In genomic region chr2:158668433-158669010, GRCm38 (mm10) we compare ENCODE assay signal across 8 mouse cellular contexts. TPM values are rescaled to one million over a fixed set of nuclear protein-coding genes. Genes with fewer than 3 reads are reported as not detected.
A peak's percentile ranks its signal among the peaks of the same experiment; 100 is the strongest.
DNase-seq lines count a peak whose midpoint lies in the region; ATAC-seq and TF ChIP-seq lines count a peak whose summit lies in the region.

No protein-coding gene starts in this region.

- H3K27ac ChIP-seq in gastrocnemius, adult 2 months, result peak overlapping the region; percentile 83
- H3K27ac ChIP-seq in limb, embryonic 13.5 days, result no peak overlapping the region
- H3K27ac ChIP-seq in stomach, embryonic 15.5 days, result no peak overlapping the region

- peaks cover 36% of the 10 kb centered on the region for H3K4me1 ChIP-seq in limb, embryonic 13.5 days
- peaks cover 21% of the 10 kb centered on the region for H3K4me1 ChIP-seq in stomach, embryonic 15.5 days

- H3K36me3 ChIP-seq in limb, embryonic 13.5 days, result no peaks in the 10 kb centered on the region
- no peaks in the 10 kb centered on the region for H3K36me3 ChIP-seq in stomach, embryonic 15.5 days

- ATAC-seq in limb, embryonic 13.5 days (ENCODE audit: low FRiP score, low read depth), result no peak
- ATAC-seq in stomach, embryonic 15.5 days (ENCODE audit: insufficient read depth, low FRiP score, low read depth), result no peak

- peaks cover 68% of the 10 kb centered on the region for H3K27me3 ChIP-seq in limb, embryonic 13.5 days
- H3K27me3 ChIP-seq in stomach, embryonic 15.5 days (replicated peaks), result peaks cover 46% of the 10 kb centered on the region

- DNase-seq in gastrocnemius, adult 2 months, result no peak
- DNase-seq in gastrocnemius, postnatal 14 days, result no peak
- DNase-seq in right cerebral cortex, postnatal 25 days, result peak; percentile 32
- no peak for DNase-seq in right cerebral cortex, postnatal 10 days (ENCODE audit: low spot score in 2 of 2)
- no peak for DNase-seq in testis, postnatal 14 days (ENCODE audit: low spot score)
- no peak for DNase-seq in kidney, postnatal 25 days

- peak overlapping the region; percentile 67 for H3K9ac ChIP-seq in limb, embryonic 13.5 days
- no peak overlapping the region for H3K9ac ChIP-seq in stomach, embryonic 15.5 days

- TF ChIP-seq CTCF in gastrocnemius, adult 2 months (IDR thresholded peaks at IDR 0.05), result no peak

- 9% methylated on average over 23 of the region's 23 CpGs for WGBS in limb, embryonic 13.5 days
- WGBS in stomach, embryonic 15.5 days, result 13% methylated on average over 23 of the region's 23 CpGs

- intact Hi-C loops in gastrocnemius, adult 2 months (cut with DNase I), result no loop called here
- intact Hi-C loops in gastrocnemius, postnatal 14 days (cut with DNase I; ENCODE audit: low total_unique reads), result no loop called here

- H3K9me3 ChIP-seq in limb, embryonic 13.5 days, result no peaks in the 10 kb centered on the region
- H3K9me3 ChIP-seq in stomach, embryonic 15.5 days, result no peaks in the 10 kb centered on the region

- H3K4me2 ChIP-seq in limb, embryonic 13.5 days (replicated peaks), result peak overlapping the region; percentile 98
- peak overlapping the region; percentile 82 for H3K4me2 ChIP-seq in stomach, embryonic 15.5 days

- peak overlapping the region; percentile 78 for H3K4me3 ChIP-seq in gastrocnemius, adult 2 months
- H3K4me3 ChIP-seq in limb, embryonic 13.5 days, result peak overlapping the region; percentile 57
- peak overlapping the region; percentile 44 for H3K4me3 ChIP-seq in stomach, embryonic 15.5 days (replicated peaks)

RNA-seq across cellular contexts. Expression of gene Ppp1r16b, which starts 3.3 kb away (rescaled TPM):
- total RNA-seq in gastrocnemius, adult 2 months (2021), result 1 to 10 TPM; 3.1 to 4.1 TPM
- total RNA-seq in gastrocnemius, postnatal 14 days (2021), result 1 to 10 TPM; 7.5 to 8.8 TPM
- polyA plus RNA-seq in limb, embryonic 13.5 days (2015; fragmentation: Nextera tagmentation; extraction: Ambion mirVana), result 3.5 and 4.0 TPM in 2 replicates
- polyA plus RNA-seq in stomach, embryonic 15.5 days (2015; fragmentation: Nextera tagmentation; extraction: Ambion mirVana), result 3.8 and 4.2 TPM in 2 replicates

RNA-seq across cellular contexts. Expression of gene Actr5, which starts 43.8 kb away (rescaled TPM):
- 1 to 10 TPM; 4.2 to 4.8 TPM for total RNA-seq in gastrocnemius, adult 2 months (2021)
- 1 to 10 TPM; 3.2 to 4.1 TPM for total RNA-seq in gastrocnemius, postnatal 14 days (2021)
- polyA plus RNA-seq in limb, embryonic 13.5 days (2015; fragmentation: Nextera tagmentation; extraction: Ambion mirVana), result 12.4 and 14.1 TPM in 2 replicates
- polyA plus RNA-seq in stomach, embryonic 15.5 days (2015; fragmentation: Nextera tagmentation; extraction: Ambion mirVana), result 8.7 and 9.7 TPM in 2 replicates

RNA-seq across cellular contexts. Expression of gene Slc32a1, which starts 58.0 kb away (rescaled TPM):
- total RNA-seq in gastrocnemius, adult 2 months (2021), result not detected
- total RNA-seq in gastrocnemius, postnatal 14 days (2021), result not detected
- not detected in 2 replicates for polyA plus RNA-seq in limb, embryonic 13.5 days (2015; fragmentation: Nextera tagmentation; extraction: Ambion mirVana)
- not detected in 2 replicates for polyA plus RNA-seq in stomach, embryonic 15.5 days (2015; fragmentation: Nextera tagmentation; extraction: Ambion mirVana)
